Mouse (Mus musculus): ENCODE results near the gene Mapk11. TPM values are rescaled to one million over a fixed set of nuclear protein-coding genes. Genes with fewer than 3 reads are reported as not detected.

Mapk11 gene
- polyA plus RNA-seq, 1 experiment from 2014 or later: 27.5 TPM

DNA sequence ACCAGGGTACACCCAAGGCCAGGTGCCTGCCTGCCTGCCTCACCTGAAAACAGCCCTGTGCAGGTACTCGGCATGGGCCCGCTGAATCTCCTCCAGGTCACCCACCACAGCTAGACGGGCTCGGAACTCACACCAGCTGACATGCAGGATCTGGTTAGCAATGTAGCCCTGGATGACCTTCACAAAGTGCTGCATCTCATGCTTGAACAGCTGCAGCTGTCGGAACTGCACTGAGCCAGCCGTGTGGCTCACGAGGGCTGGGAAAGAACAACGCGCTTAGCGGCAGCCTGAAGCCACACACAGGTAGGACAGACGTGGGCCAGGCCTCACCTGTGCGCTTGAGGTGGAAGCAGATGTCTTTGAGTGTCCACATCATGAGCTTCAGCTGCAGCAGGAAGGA, 48.6 kb downstream of the Mapk11 start:
- no peaks in the 10 kb centered on the region for H3K27me3 ChIP-seq (replicated peaks)
- no peaks in the 10 kb centered on the region for H3K9me3 ChIP-seq (replicated peaks)
- no peaks in the 10 kb centered on the region for H3K4me1 ChIP-seq
- H3K4me2 ChIP-seq: no peak overlapping the region
- no peak overlapping the region for H3K27ac ChIP-seq (replicated peaks)
- H3K36me3 ChIP-seq: peaks cover 99% of the 10 kb centered on the region
- no peak for ATAC-seq (ENCODE audit: low FRiP score)
- H3K4me3 ChIP-seq (replicated peaks): no peak overlapping the region
- no peak overlapping the region for H3K9ac ChIP-seq (replicated peaks)
- 93% methylated on average over 12 of the region's 12 CpGs for WGBS

DNA sequence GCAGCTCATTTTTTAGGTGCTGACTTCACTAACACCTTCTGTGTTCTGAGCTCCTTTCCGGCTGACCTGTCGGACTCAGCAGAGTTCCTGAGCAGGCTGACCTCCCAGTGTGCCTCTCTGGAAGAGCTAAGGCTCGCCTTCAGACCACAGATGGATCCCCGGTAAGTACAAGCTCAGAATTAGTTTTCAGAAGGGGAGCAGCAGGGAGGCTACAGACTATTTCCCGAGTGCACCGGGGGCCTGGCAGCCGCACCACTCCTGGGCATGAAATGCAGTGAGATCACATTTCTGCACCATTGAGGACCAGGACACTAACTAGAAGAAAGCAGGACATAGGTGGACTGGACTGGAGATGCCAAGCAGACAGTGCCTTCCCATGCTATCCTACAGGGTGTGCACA, 50.8 kb downstream of the Mapk11 start:
- ATAC-seq (ENCODE audit: low FRiP score): no peak
- H3K9ac ChIP-seq (replicated peaks): no peak overlapping the region
- H3K36me3 ChIP-seq: peaks cover 99% of the 10 kb centered on the region
- 91% methylated on average over 7 of the region's 7 CpGs for WGBS
- no peaks in the 10 kb centered on the region for H3K4me1 ChIP-seq
- H3K27ac ChIP-seq (replicated peaks): no peak overlapping the region
- H3K4me2 ChIP-seq: no peak overlapping the region
- H3K9me3 ChIP-seq (replicated peaks): no peaks in the 10 kb centered on the region
- H3K27me3 ChIP-seq (replicated peaks): no peaks in the 10 kb centered on the region
- H3K4me3 ChIP-seq (replicated peaks): no peak overlapping the region

DNA sequence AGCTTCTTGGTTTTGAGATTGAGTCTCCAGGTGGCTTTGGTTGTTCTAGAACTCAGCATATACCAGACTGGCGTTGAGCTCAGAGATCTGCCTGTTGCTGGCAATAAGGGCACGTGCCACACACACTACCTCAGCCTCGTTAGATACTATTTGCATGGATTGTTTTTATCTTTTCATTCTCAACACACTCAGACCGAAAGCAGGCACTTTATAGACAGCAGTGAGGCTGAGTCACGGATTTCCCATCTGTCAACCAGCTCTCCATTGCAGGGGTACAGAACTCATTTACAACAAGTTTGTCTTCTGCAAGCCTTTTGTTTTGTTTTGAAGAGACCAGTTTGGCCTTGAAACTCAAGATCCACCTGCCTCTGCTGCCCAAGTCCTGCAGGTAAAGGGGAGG, 52.0 kb downstream of the Mapk11 start:
- Histone ChIP-seq H3K4me2 (no peak overlapping the region), H3K9ac (replicated peaks) (no peak overlapping the region), H3K4me3 (replicated peaks) (no peak overlapping the region), H3K27me3 (replicated peaks) (no peaks in the 10 kb centered on the region), H3K36me3 (peaks cover 99% of the 10 kb centered on the region), H3K9me3 (replicated peaks) (no peaks in the 10 kb centered on the region), H3K27ac (replicated peaks) (no peak overlapping the region), H3K4me1 (no peaks in the 10 kb centered on the region)
- ATAC-seq (ENCODE audit: low FRiP score): no peak
- 93% methylated on average over 5 of the region's 5 CpGs for WGBS

Small RNA genes within 50 kb of the gene (microRNA-seq; reads per million reads assigned to microRNA genes)
- gene Mir6958 (3.3 reads per million, percentile 12 among the genes with 10 or more reads in this experiment), gene Mir7118 (not detected)

Other genes starting within 250 kb of the Mapk11 start
- gene Ttll8, start 195.2 kb downstream of the Mapk11 start, polyA plus RNA-seq (2015; fragmentation: Nextera tagmentation; extraction: Ambion mirVana): 0.13 and 0.17 TPM in 2 replicates
- gene Mlc1, start 170.6 kb downstream of the Mapk11 start, polyA plus RNA-seq (2015; fragmentation: Nextera tagmentation; extraction: Ambion mirVana): 20.4 and 21.4 TPM in 2 replicates
- gene Mov10l1, start 166.7 kb downstream of the Mapk11 start, polyA plus RNA-seq (2015; fragmentation: Nextera tagmentation; extraction: Ambion mirVana): not detected in 2 replicates
- gene Panx2, start 89.9 kb downstream of the Mapk11 start, polyA plus RNA-seq (2015; fragmentation: Nextera tagmentation; extraction: Ambion mirVana): 8.7 and 10.1 TPM in 2 replicates
- 38.2 and 44.9 TPM in 2 replicates for gene Trabd, start 74.5 kb downstream of the Mapk11 start, polyA plus RNA-seq (2015; fragmentation: Nextera tagmentation; extraction: Ambion mirVana)
- 16.9 and 19.7 TPM in 2 replicates for gene Selenoo, start 60.5 kb downstream of the Mapk11 start, polyA plus RNA-seq (2015; fragmentation: Nextera tagmentation; extraction: Ambion mirVana)
- 14.4 and 14.8 TPM in 2 replicates for gene Tubgcp6, start 26.5 kb downstream of the Mapk11 start, polyA plus RNA-seq (2015; fragmentation: Nextera tagmentation; extraction: Ambion mirVana)
- 25.1 and 31.9 TPM in 2 replicates for gene Hdac10, start 20.9 kb downstream of the Mapk11 start, polyA plus RNA-seq (2015; fragmentation: Nextera tagmentation; extraction: Ambion mirVana)
- gene Mapk12, start 8.9 kb downstream of the Mapk11 start, polyA plus RNA-seq (2015; fragmentation: Nextera tagmentation; extraction: Ambion mirVana): 4.8 and 5.2 TPM in 2 replicates
- 69.4 and 72.3 TPM in 2 replicates for gene Plxnb2, start 31.2 kb upstream of the Mapk11 start, polyA plus RNA-seq (2015; fragmentation: Nextera tagmentation; extraction: Ambion mirVana)
- gene Dennd6b, start 46.9 kb upstream of the Mapk11 start, polyA plus RNA-seq (2015; fragmentation: Nextera tagmentation; extraction: Ambion mirVana): 77.2 and 91.0 TPM in 2 replicates
- 62.8 and 67.7 TPM in 2 replicates for gene Ppp6r2, start 61.9 kb upstream of the Mapk11 start, polyA plus RNA-seq (2015; fragmentation: Nextera tagmentation; extraction: Ambion mirVana)
- gene Sbf1, start 165.7 kb upstream of the Mapk11 start, polyA plus RNA-seq (2015; fragmentation: Nextera tagmentation; extraction: Ambion mirVana): 90.5 and 94.8 TPM in 2 replicates
- gene Adm2, start 173.1 kb upstream of the Mapk11 start, polyA plus RNA-seq (2015; fragmentation: Nextera tagmentation; extraction: Ambion mirVana): 0.14 TPM in 1 of 2 replicates, not detected in the other
- not detected in 2 replicates for gene Miox, start 184.8 kb upstream of the Mapk11 start, polyA plus RNA-seq (2015; fragmentation: Nextera tagmentation; extraction: Ambion mirVana)
- gene Lmf2, start 206.0 kb upstream of the Mapk11 start, polyA plus RNA-seq (2015; fragmentation: Nextera tagmentation; extraction: Ambion mirVana): 30.6 and 33.7 TPM in 2 replicates
- gene Ncaph2, start 206.1 kb upstream of the Mapk11 start, polyA plus RNA-seq (2015; fragmentation: Nextera tagmentation; extraction: Ambion mirVana): 105 and 111 TPM in 2 replicates
- 15.6 and 17.9 TPM in 2 replicates for gene Sco2, start 224.2 kb upstream of the Mapk11 start, polyA plus RNA-seq (2015; fragmentation: Nextera tagmentation; extraction: Ambion mirVana)
- 2.1 and 2.6 TPM in 2 replicates for gene Tymp, start 227.4 kb upstream of the Mapk11 start, polyA plus RNA-seq (2015; fragmentation: Nextera tagmentation; extraction: Ambion mirVana)
- gene Odf3b, start 229.7 kb upstream of the Mapk11 start, polyA plus RNA-seq (2015; fragmentation: Nextera tagmentation; extraction: Ambion mirVana): 2.4 and 2.9 TPM in 2 replicates
- gene Klhdc7b, start 235.3 kb upstream of the Mapk11 start, polyA plus RNA-seq (2015; fragmentation: Nextera tagmentation; extraction: Ambion mirVana): 0.05 and 0.06 TPM in 2 replicates

Data from neural tube, embryonic 15.5 days (tissue).